Mouse (Mus musculus) olfactory bulb, adult 2 months (tissue): ENCODE results near the gene Prss38. TPM values are rescaled to one million over a fixed set of nuclear protein-coding genes. Genes with fewer than 3 reads are reported as not detected.

Experiments
- H3K27ac ChIP-seq: fragments of 200-500 bp; 2 replicates; pipeline ENCODE4 v1.5.1; 2012; ENCODE audit warnings: low read depth, low read length; ENCODE audit not compliant: insufficient read depth
- H3K4me1 ChIP-seq: fragments of 200-500 bp; 2 replicates; pipeline ENCODE4 v1.6.1; 2012; ENCODE audit warnings: low read length; ENCODE audit not compliant: control insufficient read depth, insufficient read depth
- H3K4me3 ChIP-seq: fragments of 200-500 bp; 2 replicates; pipeline ENCODE4 v1.5.1; 2012; ENCODE audit warnings: mild to moderate bottlenecking, low read depth, low read length, moderate library complexity; ENCODE audit not compliant: insufficient read depth
- CTCF ChIP-seq: fragments of 200-500 bp; IDR thresholded peaks from 2 replicates; pipeline ENCODE4 v1.5.1; 2012; ENCODE audit warnings: low read depth, mild to moderate bottlenecking, low read length, moderate library complexity; ENCODE audit not compliant: insufficient read depth
- POLR2A ChIP-seq: fragments of 200-500 bp; IDR thresholded peaks from 2 replicates; pipeline ENCODE4 v1.6.1; 2012; ENCODE audit warnings: mild to moderate bottlenecking, low read depth, low read length, moderate library complexity; ENCODE audit not compliant: insufficient read depth
- WGBS: fragments of 180-500 bp; shearing (Covaris S2); methylation state at CpG from one replicate; pipeline ENCODE4 v1.1.7; 2018; 5-methylcytosine and 5-hydroxymethylcytosine counted together
- polyA plus RNA-seq: library from polyadenylated mRNA; stranded (reverse); fragments of >200 nt; gene quantifications from 2 replicates; pipeline ENCODE4 v1.2.4, GENCODE M21; 2012; ENCODE audit warnings: low replicate concordance; ENCODE audit not compliant: missing spikeins, insufficient read depth, insufficient read length

Prss38 gene
- polyA plus RNA-seq, result not detected in 2 replicates

GRCm38 (mm10) chr11:59375475-59375874 lies at the start of gene Prss38:
Prss38 (minus strand) TSS chr11:59375657.
- Histone ChIP-seq H3K4me1 (no peaks in the 10 kb centered on the region), H3K4me3 (no peak within 1 kb of the TSS), H3K27ac (no peak within 1 kb of the TSS)
- TF ChIP-seq CTCF (no peak), POLR2A (no peak)
- WGBS, result 86% methylated on average over 16 of the region's 16 CpGs

- Histone ChIP-seq H3K4me3 (no peak overlapping the region), H3K27ac (no peak overlapping the region), H3K4me1 (peaks cover 23% of the 10 kb centered on the region)
- TF ChIP-seq POLR2A (no peak), CTCF (no peak)
- 82% methylated on average over 5 of the region's 5 CpGs for WGBS
These were observed 47.6 kb upstream of the Prss38 start for GRCm38 (mm10) chr11:59423010-59423588.

- Histone ChIP-seq H3K4me1 (peaks cover 25% of the 10 kb centered on the region), H3K27ac (no peak overlapping the region), H3K4me3 (no peak overlapping the region)
- no peak for TF ChIP-seq CTCF
- TF ChIP-seq POLR2A, result no peak
- WGBS, result 88% methylated on average over 2 of the region's 2 CpGs
These were observed 46.5 kb upstream of the Prss38 start for GRCm38 (mm10) chr11:59421967-59422366.

- TF ChIP-seq CTCF (no peak), POLR2A (no peak)
- 91% methylated on average over 8 of the region's 8 CpGs for WGBS
These were observed 46.0 kb upstream of the Prss38 start for GRCm38 (mm10) chr11:59421436-59421835.

GRCm38 (mm10) chr11:59418708-59419107 lies 43.3 kb upstream of the Prss38 start:
- H3K4me1 ChIP-seq, result peaks cover 26% of the 10 kb centered on the region
- H3K4me3 ChIP-seq, result no peak overlapping the region
- H3K27ac ChIP-seq, result no peak overlapping the region
- 30% methylated on average over 5 of the region's 5 CpGs for WGBS
- TF ChIP-seq CTCF, result no peak
- TF ChIP-seq POLR2A, result no peak

More at GRCm38 (mm10) chr11:59421436-59421835, 46.0 kb upstream of the Prss38 start:
- H3K4me3 ChIP-seq, result no peak overlapping the region
- peaks cover 25% of the 10 kb centered on the region for H3K4me1 ChIP-seq
- no peak overlapping the region for H3K27ac ChIP-seq

- peaks cover 31% of the 10 kb centered on the region for H3K4me1 ChIP-seq
- 54% methylated on average over 13 of the region's 13 CpGs for WGBS
- no peak overlapping the region for H3K4me3 ChIP-seq
- TF ChIP-seq CTCF (no peak), POLR2A (no peak)
- H3K27ac ChIP-seq, result peak overlapping the region; percentile 78
These were observed 37.8 kb upstream of the Prss38 start for GRCm38 (mm10) chr11:59412999-59413863.

- Histone ChIP-seq H3K4me3 (no peak overlapping the region), H3K4me1 (peaks cover 28% of the 10 kb centered on the region), H3K27ac (no peak overlapping the region)
- TF ChIP-seq CTCF (no peak), POLR2A (no peak)
- WGBS, result 53% methylated on average over 6 of the region's 6 CpGs
These were observed 36.6 kb upstream of the Prss38 start for GRCm38 (mm10) chr11:59412058-59412457.

GRCm38 (mm10) chr11:59410851-59411250 lies 35.4 kb upstream of the Prss38 start:
- H3K4me1 ChIP-seq, result peaks cover 28% of the 10 kb centered on the region
- no peak for TF ChIP-seq POLR2A
- no peak for TF ChIP-seq CTCF
- 47% methylated on average over 2 of the region's 2 CpGs for WGBS

GRCm38 (mm10) chr11:59405761-59406160 lies 30.3 kb upstream of the Prss38 start:
- Histone ChIP-seq H3K27ac (no peak overlapping the region), H3K4me1 (no peaks in the 10 kb centered on the region; the same call in 1 of the 2 replicates), H3K4me3 (no peak overlapping the region)
- 76% methylated on average over 1 of the region's 1 CpGs for WGBS
- TF ChIP-seq CTCF (no peak), POLR2A (no peak)

More at GRCm38 (mm10) chr11:59410851-59411250, 35.4 kb upstream of the Prss38 start:
- H3K27ac ChIP-seq, result no peak overlapping the region
- H3K4me3 ChIP-seq, result no peak overlapping the region
